Mouse (Mus musculus): ENCODE measurements around the gene Themis3. TPM values are rescaled to one million over a fixed set of nuclear protein-coding genes. Genes with fewer than 3 reads are reported as not detected.

The Themis3 gene
- polyA plus RNA-seq, 1 experiment from 2014 or later, result not detected

- H3K27ac ChIP-seq (ENCODE audit: low read depth, low read length), result no peak overlapping the region
- no peaks in the 10 kb centered on the region for H3K9me3 ChIP-seq (ENCODE audit: control insufficient read depth, low read length)
- no peak overlapping the region for H3K4me2 ChIP-seq (ENCODE audit: low read depth, low read length)
- WGBS, result 78% methylated on average over 9 of the region's 9 CpGs
- no peak for ATAC-seq (ENCODE audit: low read depth)
- H3K9ac ChIP-seq (replicated peaks; ENCODE audit: low read depth, low read length), result no peak overlapping the region
- H3K4me3 ChIP-seq (ENCODE audit: low read depth, low read length), result no peak overlapping the region
- no peaks in the 10 kb centered on the region for H3K36me3 ChIP-seq (ENCODE audit: control insufficient read depth, insufficient read depth, low read length)
- H3K27me3 ChIP-seq (ENCODE audit: control insufficient read depth, insufficient read depth, low read length), result no peaks in the 10 kb centered on the region
- H3K4me1 ChIP-seq (ENCODE audit: control insufficient read depth, insufficient read depth, low read length), result no peaks in the 10 kb centered on the region
Measured at GRCm38 (mm10) chr17:66590353-66591075, 3.9 kb downstream of the Themis3 start.

- Histone ChIP-seq H3K27me3 (ENCODE audit: control insufficient read depth, insufficient read depth, low read length) (no peaks in the 10 kb centered on the region), H3K4me3 (ENCODE audit: low read depth, low read length) (no peak overlapping the region), H3K9ac (replicated peaks; ENCODE audit: low read depth, low read length) (no peak overlapping the region), H3K4me2 (ENCODE audit: low read depth, low read length) (no peak overlapping the region), H3K27ac (ENCODE audit: low read depth, low read length) (no peak overlapping the region), H3K36me3 (ENCODE audit: control insufficient read depth, insufficient read depth, low read length) (no peaks in the 10 kb centered on the region), H3K9me3 (ENCODE audit: control insufficient read depth, low read length) (no peaks in the 10 kb centered on the region), H3K4me1 (ENCODE audit: control insufficient read depth, insufficient read depth, low read length) (no peaks in the 10 kb centered on the region)
- no peak for ATAC-seq (ENCODE audit: low read depth)
- 65% methylated on average over 8 of the region's 8 CpGs for WGBS
Measured at GRCm38 (mm10) chr17:66589864-66590263, 4.6 kb downstream of the Themis3 start.

GRCm38 (mm10) chr17:66586741-66587140 lies 7.7 kb downstream of the Themis3 start:
- WGBS, result 77% methylated on average over 10 of the region's 10 CpGs
- H3K27me3 ChIP-seq (ENCODE audit: control insufficient read depth, insufficient read depth, low read length), result no peaks in the 10 kb centered on the region
- H3K27ac ChIP-seq (ENCODE audit: low read depth, low read length), result no peak overlapping the region

GRCm38 (mm10) chr17:66586078-66586477 lies 8.3 kb downstream of the Themis3 start:
- H3K4me3 ChIP-seq (ENCODE audit: low read depth, low read length), result no peak overlapping the region
- no peaks in the 10 kb centered on the region for H3K9me3 ChIP-seq (ENCODE audit: control insufficient read depth, low read length)
- H3K36me3 ChIP-seq (ENCODE audit: control insufficient read depth, insufficient read depth, low read length), result no peaks in the 10 kb centered on the region
- no peak overlapping the region for H3K9ac ChIP-seq (replicated peaks; ENCODE audit: low read depth, low read length)
- no peak overlapping the region for H3K4me2 ChIP-seq (ENCODE audit: low read depth, low read length)
- no peak for ATAC-seq (ENCODE audit: low read depth)
- no peak overlapping the region for H3K27ac ChIP-seq (ENCODE audit: low read depth, low read length)
- 79% methylated on average over 13 of the region's 13 CpGs for WGBS
- H3K27me3 ChIP-seq (ENCODE audit: control insufficient read depth, insufficient read depth, low read length), result no peaks in the 10 kb centered on the region
- H3K4me1 ChIP-seq (ENCODE audit: control insufficient read depth, insufficient read depth, low read length), result no peaks in the 10 kb centered on the region

More at GRCm38 (mm10) chr17:66586741-66587140, 7.7 kb downstream of the Themis3 start:
- Histone ChIP-seq H3K4me1 (ENCODE audit: control insufficient read depth, insufficient read depth, low read length) (no peaks in the 10 kb centered on the region), H3K9me3 (ENCODE audit: control insufficient read depth, low read length) (no peaks in the 10 kb centered on the region), H3K4me3 (ENCODE audit: low read depth, low read length) (no peak overlapping the region), H3K4me2 (ENCODE audit: low read depth, low read length) (no peak overlapping the region), H3K36me3 (ENCODE audit: control insufficient read depth, insufficient read depth, low read length) (no peaks in the 10 kb centered on the region), H3K9ac (replicated peaks; ENCODE audit: low read depth, low read length) (no peak overlapping the region)
- ATAC-seq (ENCODE audit: low read depth), result no peak

- no peaks in the 10 kb centered on the region for H3K27me3 ChIP-seq (ENCODE audit: control insufficient read depth, insufficient read depth, low read length)
- no peak overlapping the region for H3K27ac ChIP-seq (ENCODE audit: low read depth, low read length)
- H3K4me2 ChIP-seq (ENCODE audit: low read depth, low read length), result no peak overlapping the region
- H3K36me3 ChIP-seq (ENCODE audit: control insufficient read depth, insufficient read depth, low read length), result no peaks in the 10 kb centered on the region
- H3K9me3 ChIP-seq (ENCODE audit: control insufficient read depth, low read length), result no peaks in the 10 kb centered on the region
- WGBS, result 78% methylated on average over 5 of the region's 5 CpGs
- no peak for ATAC-seq (ENCODE audit: low read depth)
- no peak overlapping the region for H3K4me3 ChIP-seq (ENCODE audit: low read depth, low read length)
- H3K9ac ChIP-seq (replicated peaks; ENCODE audit: low read depth, low read length), result no peak overlapping the region
- H3K4me1 ChIP-seq (ENCODE audit: control insufficient read depth, insufficient read depth, low read length), result no peaks in the 10 kb centered on the region
Measured at GRCm38 (mm10) chr17:66580990-66581389, 13.4 kb downstream of the Themis3 start.

GRCm38 (mm10) chr17:66578007-66578406 lies 16.4 kb downstream of the Themis3 start:
- WGBS, result 14% methylated on average over 6 of the region's 6 CpGs
- Histone ChIP-seq H3K36me3 (ENCODE audit: control insufficient read depth, insufficient read depth, low read length) (no peaks in the 10 kb centered on the region), H3K4me1 (ENCODE audit: control insufficient read depth, insufficient read depth, low read length) (no peaks in the 10 kb centered on the region), H3K9me3 (ENCODE audit: control insufficient read depth, low read length) (no peaks in the 10 kb centered on the region), H3K9ac (replicated peaks; ENCODE audit: low read depth, low read length) (no peak overlapping the region), H3K27me3 (ENCODE audit: control insufficient read depth, insufficient read depth, low read length) (no peaks in the 10 kb centered on the region), H3K27ac (ENCODE audit: low read depth, low read length) (no peak overlapping the region), H3K4me2 (ENCODE audit: low read depth, low read length) (no peak overlapping the region), H3K4me3 (ENCODE audit: low read depth, low read length) (no peak overlapping the region)
- ATAC-seq (ENCODE audit: low read depth), result peak; percentile 72; the same call in 1 of the 2 replicates

- ATAC-seq (ENCODE audit: low read depth), result no peak
- Histone ChIP-seq H3K4me1 (ENCODE audit: control insufficient read depth, insufficient read depth, low read length) (no peaks in the 10 kb centered on the region), H3K36me3 (ENCODE audit: control insufficient read depth, insufficient read depth, low read length) (no peaks in the 10 kb centered on the region), H3K4me2 (ENCODE audit: low read depth, low read length) (no peak overlapping the region), H3K4me3 (ENCODE audit: low read depth, low read length) (no peak overlapping the region), H3K27ac (ENCODE audit: low read depth, low read length) (no peak overlapping the region), H3K9me3 (ENCODE audit: control insufficient read depth, low read length) (no peaks in the 10 kb centered on the region), H3K27me3 (ENCODE audit: control insufficient read depth, insufficient read depth, low read length) (no peaks in the 10 kb centered on the region), H3K9ac (replicated peaks; ENCODE audit: low read depth, low read length) (no peak overlapping the region)
- WGBS, result 40% methylated on average over 6 of the region's 6 CpGs
Measured at GRCm38 (mm10) chr17:66577507-66577906, 16.9 kb downstream of the Themis3 start.

GRCm38 (mm10) chr17:66572677-66573060 lies 21.8 kb downstream of the Themis3 start:
- H3K9ac ChIP-seq (replicated peaks; ENCODE audit: low read depth, low read length), result no peak overlapping the region
- ATAC-seq (ENCODE audit: low read depth), result no peak
- H3K36me3 ChIP-seq (ENCODE audit: control insufficient read depth, insufficient read depth, low read length), result no peaks in the 10 kb centered on the region
- H3K4me1 ChIP-seq (ENCODE audit: control insufficient read depth, insufficient read depth, low read length), result no peaks in the 10 kb centered on the region
- no peaks in the 10 kb centered on the region for H3K27me3 ChIP-seq (ENCODE audit: control insufficient read depth, insufficient read depth, low read length)
- no peaks in the 10 kb centered on the region for H3K9me3 ChIP-seq (ENCODE audit: control insufficient read depth, low read length)
- WGBS, result 85% methylated on average over 4 of the region's 4 CpGs
- no peak overlapping the region for H3K4me3 ChIP-seq (ENCODE audit: low read depth, low read length)
- H3K27ac ChIP-seq (ENCODE audit: low read depth, low read length), result no peak overlapping the region
- no peak overlapping the region for H3K4me2 ChIP-seq (ENCODE audit: low read depth, low read length)

GRCm38 (mm10) chr17:66571860-66572676 lies 22.4 kb downstream of the Themis3 start:
- Histone ChIP-seq H3K4me3 (ENCODE audit: low read depth, low read length) (no peak overlapping the region), H3K9me3 (ENCODE audit: control insufficient read depth, low read length) (no peaks in the 10 kb centered on the region), H3K27me3 (ENCODE audit: control insufficient read depth, insufficient read depth, low read length) (no peaks in the 10 kb centered on the region), H3K4me2 (ENCODE audit: low read depth, low read length) (no peak overlapping the region), H3K27ac (ENCODE audit: low read depth, low read length) (no peak overlapping the region), H3K9ac (replicated peaks; ENCODE audit: low read depth, low read length) (no peak overlapping the region), H3K36me3 (ENCODE audit: control insufficient read depth, insufficient read depth, low read length) (no peaks in the 10 kb centered on the region), H3K4me1 (ENCODE audit: control insufficient read depth, insufficient read depth, low read length) (no peaks in the 10 kb centered on the region)
- ATAC-seq (ENCODE audit: low read depth), result no peak
- 80% methylated on average over 11 of the region's 11 CpGs for WGBS

All from neural tube, embryonic 14.5 days (tissue).